Mouse (Mus musculus) left cerebral cortex, adult 8-10 months (tissue): ENCODE measurements around the gene Pdilt. TPM values are rescaled to one million over a fixed set of nuclear protein-coding genes. Genes with fewer than 3 reads are reported as not detected.

ENCODE experiments used
- DNase-seq, 2 experiments: peaks; one replicate each; pipeline ENCODE4 v3.0.0; 2022; ENCODE audit warnings: low spot score in 2 of 2
- total RNA-seq, 4 experiments: library from RNA; stranded (reverse); gene quantifications; 2 replicates each; pipeline ENCODE4 v1.2.4; 2022

The Pdilt gene
- total RNA-seq, 4 experiments from 2014 or later, result 0.25 to 0.46 TPM; not detected in 2

- peak; percentile 10 to 23 for DNase-seq
These were observed 10.2 kb downstream of the Pdilt start for GRCm38 (mm10) chr7:119513056-119513455.

DNA sequence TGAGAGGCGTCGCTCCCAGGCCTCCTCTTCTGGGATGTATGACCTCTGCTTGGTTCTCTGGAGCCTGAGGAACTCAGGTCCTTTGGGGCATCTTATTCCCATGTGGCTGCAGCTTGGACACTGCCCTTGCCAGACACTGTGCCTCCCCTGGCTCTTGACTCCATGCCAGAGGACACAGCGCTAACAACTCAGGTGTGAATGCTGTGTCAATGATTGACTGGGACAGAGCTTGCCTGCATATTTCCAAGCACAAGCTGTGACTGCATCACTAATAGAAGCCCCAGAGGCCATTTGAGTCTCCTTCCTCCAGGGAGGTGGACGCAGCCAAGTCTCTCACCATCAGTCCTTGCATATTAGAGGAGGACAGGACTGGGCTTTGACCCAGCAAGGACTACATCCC, 12.1 kb downstream of the Pdilt start:
- DNase-seq, result no peak

DNA sequence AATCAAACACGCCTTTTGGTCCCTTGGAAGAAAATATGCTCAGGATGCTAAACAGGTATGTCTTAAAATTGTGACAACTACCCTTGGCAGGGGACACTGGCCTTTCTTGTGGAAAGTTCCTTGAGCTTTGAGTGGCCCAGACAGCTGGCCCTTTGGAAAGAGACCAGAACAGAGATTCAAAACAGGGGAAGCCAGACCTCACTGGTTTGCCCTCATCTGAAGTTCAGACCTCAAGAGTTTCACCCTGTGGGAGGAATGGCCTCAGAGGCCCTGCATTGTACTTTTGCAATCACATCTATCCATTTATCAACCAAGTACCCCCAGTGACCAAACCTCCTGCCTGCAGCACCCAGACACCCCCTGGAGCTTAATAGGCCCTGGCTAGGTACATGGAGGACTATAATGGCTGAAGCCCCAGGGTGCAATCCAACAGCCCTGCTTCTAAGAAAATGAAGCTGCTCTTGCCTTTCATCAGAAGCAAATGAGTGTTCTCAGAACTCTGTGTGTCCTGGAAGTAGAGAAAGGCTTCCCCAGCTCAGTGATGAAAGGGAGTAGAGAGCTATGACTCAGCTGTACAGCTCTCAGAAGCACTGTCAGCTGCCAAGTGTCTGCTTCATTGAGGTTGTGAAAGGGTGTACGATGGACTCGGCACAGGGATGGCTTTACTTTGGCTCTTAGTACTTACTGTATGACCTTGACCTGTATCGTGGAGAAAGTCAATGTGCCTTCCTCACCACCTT, 33.1 kb downstream of the Pdilt start:
- DNase-seq, result no peak

DNA sequence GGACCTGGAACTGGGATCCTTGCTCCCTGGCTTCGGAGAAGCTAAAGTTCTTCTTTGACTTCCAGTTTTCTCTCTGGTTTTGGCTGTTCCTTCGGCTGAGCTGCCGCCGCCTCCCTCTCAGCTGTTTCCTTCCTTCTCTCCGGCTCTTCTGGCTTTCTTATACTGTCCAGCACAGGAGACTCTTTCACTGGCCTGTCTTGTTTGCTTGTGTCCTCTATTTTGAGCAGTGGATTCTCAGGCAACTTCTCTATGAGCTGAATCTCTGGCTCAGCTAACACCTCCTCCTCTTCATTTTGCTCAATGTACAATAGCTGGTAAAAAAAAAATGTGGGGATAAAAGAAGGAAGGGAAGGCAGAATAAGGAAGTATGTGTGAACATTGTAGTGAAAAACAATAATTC, 36.6 kb downstream of the Pdilt start:
- DNase-seq, result peak in 1 of 2 experiments; percentile 9

DNA sequence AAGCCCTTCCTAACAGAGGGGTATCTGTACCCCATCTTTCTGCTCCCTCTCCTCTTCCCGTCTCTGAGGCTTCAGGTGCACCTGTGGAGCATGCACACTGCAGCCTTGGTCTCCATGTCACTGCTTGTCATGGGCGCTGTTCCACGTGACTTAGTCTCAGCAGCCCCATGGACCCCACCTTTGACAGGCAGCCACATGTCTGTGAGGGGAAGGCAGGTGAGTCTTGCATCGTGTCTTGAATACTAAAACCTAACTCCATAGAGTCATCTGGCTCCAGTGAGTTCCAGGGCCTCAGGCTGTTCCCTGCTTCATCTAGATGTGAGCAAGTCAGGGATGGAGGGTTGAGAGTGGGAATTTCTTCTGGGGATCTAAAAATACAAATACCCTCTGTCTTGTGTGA, 39.1 kb downstream of the Pdilt start:
- DNase-seq, result no peak

GRCm38 (mm10) chr7:119479256-119479655, 44.0 kb downstream of the Pdilt start, which contains the start of gene Umod:
Gene Umod (minus strand): TSS chr7:119479282.
- DNase-seq, result no peak

GRCm38 (mm10) chr7:119476500-119477389, 46.5 kb downstream of the Pdilt start:
- DNase-seq, result no peak

DNA sequence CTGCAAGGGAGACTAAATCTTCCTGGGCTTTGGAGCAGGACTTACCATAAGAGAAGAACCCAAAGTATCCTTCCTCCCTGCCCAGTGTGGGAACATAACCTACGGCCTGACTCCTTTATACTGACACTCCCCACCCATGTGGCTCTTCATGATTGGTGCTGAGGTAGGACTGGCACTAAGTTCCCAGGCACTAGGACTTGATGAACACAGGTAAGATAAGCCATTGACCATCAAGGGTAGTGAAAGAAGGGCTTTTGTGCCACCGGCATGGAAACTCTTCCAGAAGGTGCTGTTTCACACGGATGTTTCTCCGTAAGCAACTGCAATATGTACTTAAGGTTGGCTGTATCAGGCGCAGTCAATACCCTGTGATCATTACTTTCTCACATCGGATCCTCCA, 64.1 kb downstream of the Pdilt start, which contains the start of gene Gp2:
Gene Gp2 (minus strand): TSS at position 101 of the 400 bp plus-strand sequence.
- DNase-seq, result no peak

DNA sequence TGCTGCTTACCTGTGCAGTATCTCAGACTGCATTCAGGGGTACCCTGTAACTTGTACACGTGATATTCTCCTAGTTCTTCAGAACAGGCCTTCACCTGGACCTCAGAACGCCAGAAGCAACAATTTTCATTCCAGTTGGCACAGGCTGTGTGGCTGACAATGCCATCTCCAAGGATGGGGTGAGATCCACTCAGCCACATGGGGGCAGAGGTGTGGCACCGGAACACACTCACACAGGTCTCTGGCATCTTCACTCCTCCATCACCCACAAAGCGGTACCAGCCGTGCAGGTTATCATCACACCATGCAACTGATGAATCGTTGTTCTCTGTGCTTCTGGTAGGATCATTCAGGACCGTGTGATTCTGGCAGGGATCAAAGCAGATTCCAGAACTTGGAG, 69.1 kb downstream of the Pdilt start:
- DNase-seq, result no peak

GRCm38 (mm10) chr7:119443849-119444248, 79.4 kb downstream of the Pdilt start:
- no peak for DNase-seq

GRCm38 (mm10) chr7:119441938-119442337, 81.4 kb downstream of the Pdilt start:
- no peak for DNase-seq

Other genes with a start within 250 kb of the Pdilt start
- under 1 TPM in 3 of 4 experiments, not detected in 1; 0.19 to 0.24 (median 0.21) TPM for gene Gp2, start 64.2 kb downstream of the Pdilt start, total RNA-seq
- gene Umod, start 44.2 kb downstream of the Pdilt start, total RNA-seq, result not detected
- 1 to 10 TPM; 1.6 to 3.2 (median 2.0) TPM for gene Acsm5, start 4.0 kb downstream of the Pdilt start, total RNA-seq
- not detected for gene Acsm2, start 30.9 kb upstream of the Pdilt start, total RNA-seq
- not detected for gene Acsm1, start 83.5 kb upstream of the Pdilt start, total RNA-seq
- gene Acsm4, start 166.5 kb upstream of the Pdilt start, total RNA-seq, result under 1 TPM in 1 of 4 experiments, not detected in 3; 0.23 TPM
- 10 to 100 TPM; 43.2 to 49.2 (median 48.2) TPM for gene Thumpd1, start 197.3 kb upstream of the Pdilt start, total RNA-seq
- gene Acsm3, start 237.4 kb upstream of the Pdilt start, total RNA-seq, result not detected